21 mouse cellular contexts compared by ENCODE assay signal in the genomic region with DNA sequence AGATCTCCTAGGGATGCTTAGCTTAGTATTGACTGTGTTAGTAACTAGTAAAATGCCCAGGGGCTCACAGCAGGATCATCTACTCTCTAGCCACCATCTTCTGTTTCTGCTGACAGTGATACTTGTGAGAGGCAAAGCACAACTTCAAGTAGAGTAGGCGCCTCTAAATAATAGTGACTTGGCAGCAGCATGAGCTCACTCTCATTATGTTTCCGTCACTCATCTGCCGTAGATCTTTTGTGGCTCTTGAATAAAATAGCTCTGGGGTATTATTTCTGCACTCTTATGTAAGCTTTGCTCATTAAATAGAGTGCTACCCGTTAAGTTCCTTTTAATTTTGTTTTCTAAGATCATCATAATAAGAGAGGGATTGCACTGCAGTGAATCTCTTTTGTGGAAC.
DNase-seq lines count a peak whose midpoint lies in the region; ATAC-seq lines count a peak whose summit lies in the region.
"Had no signal": no experiment of that assay in that cellular context is flagged by ENCODE, and none has a peak within 500 bp of the region (broad histone marks: within the 10 kb centered on the region; RNA-seq: fewer than 3 reads in every experiment).

No protein-coding gene starts in this region.

- H3K4me2 ChIP-seq in midbrain, embryonic 14.5 days (ENCODE audit: low read length): no peak overlapping the region
- no peak overlapping the region for H3K4me2 ChIP-seq in forebrain, embryonic 12.5 days
- no peak overlapping the region for H3K4me2 ChIP-seq in forebrain, embryonic 16.5 days (ENCODE audit: low read length)
- H3K4me2 ChIP-seq: hindbrain, embryonic 12.5 days; intestine, embryonic 15.5 days had no signal

- DNase-seq in frontal cortex, postnatal 36 days (ENCODE audit: low spot score in 2 of 2): no peak
- DNase-seq in midbrain, embryonic 14.5 days: peak; percentile 17
- DNase-seq in midbrain, embryonic 10.5 days (ENCODE audit: low spot score): no peak
- DNase-seq in ovary, adult 18-20 months (ENCODE audit: low spot score): no peak
- DNase-seq: adrenal gland, postnatal 14 days; cerebellum, adult 2 months; cerebellum, postnatal 10 days; heart, adult 18-20 months; heart, postnatal 10 days; heart, postnatal 4 days had no signal

- H3K9me3 ChIP-seq in midbrain, embryonic 14.5 days (ENCODE audit: control insufficient read depth, low read length): no peaks in the 10 kb centered on the region
- H3K9me3 ChIP-seq in midbrain, embryonic 10.5 days (replicated peaks): no peaks in the 10 kb centered on the region
- H3K9me3 ChIP-seq in forebrain, embryonic 12.5 days: no peaks in the 10 kb centered on the region
- no peaks in the 10 kb centered on the region for H3K9me3 ChIP-seq in forebrain, embryonic 16.5 days (ENCODE audit: control insufficient read depth, low read length)
- H3K9me3 ChIP-seq: embryonic facial prominence, embryonic 10.5 days; heart, embryonic 10.5 days; hindbrain, embryonic 12.5 days; intestine, embryonic 15.5 days had no signal

- no peaks in the 10 kb centered on the region for H3K36me3 ChIP-seq in midbrain, embryonic 14.5 days (ENCODE audit: control insufficient read depth, insufficient read depth, low read length)
- H3K36me3 ChIP-seq in midbrain, embryonic 10.5 days: no peaks in the 10 kb centered on the region
- H3K36me3 ChIP-seq in forebrain, embryonic 12.5 days (replicated peaks): no peaks in the 10 kb centered on the region
- no peaks in the 10 kb centered on the region for H3K36me3 ChIP-seq in forebrain, embryonic 16.5 days (ENCODE audit: control insufficient read depth, insufficient read depth)
- H3K36me3 ChIP-seq: embryonic facial prominence, embryonic 10.5 days; heart, embryonic 10.5 days; hindbrain, embryonic 12.5 days; intestine, embryonic 15.5 days had no signal

- ATAC-seq in frontal cortex, adult (ENCODE audit: low TSS enrichment): peak; percentile 52; the same call in 1 of the 2 replicates
- no peak for ATAC-seq in midbrain, embryonic 14.5 days (ENCODE audit: low FRiP score, low TSS enrichment)
- no peak; the same call in 1 of the 2 replicates for ATAC-seq in forebrain, embryonic 12.5 days (ENCODE audit: low FRiP score)
- ATAC-seq in forebrain, embryonic 16.5 days: peak; percentile 78
- ATAC-seq in inflammation-experienced regulatory T-cells, adult 6 months: no peak
- ATAC-seq: activated CD4-positive, CD25-positive, alpha-beta regulatory T cell, adult 4 months; hindbrain, embryonic 16.5 days; intestine, embryonic 15.5 days; Patski had no signal

- WGBS in midbrain, embryonic 14.5 days: 21% methylated on average over 4 of the region's 4 CpGs
- 75% methylated on average over 4 of the region's 4 CpGs for WGBS in midbrain, embryonic 10.5 days
- WGBS in forebrain, embryonic 12.5 days: 21% methylated on average over 4 of the region's 4 CpGs
- WGBS in forebrain, embryonic 16.5 days: 5% methylated on average over 4 of the region's 4 CpGs

- no peaks in the 10 kb centered on the region for H3K4me1 ChIP-seq in midbrain, embryonic 14.5 days (ENCODE audit: control insufficient read depth, insufficient read depth, low read length)
- peaks cover 3% of the 10 kb centered on the region; the same call in 1 of the 2 replicates for H3K4me1 ChIP-seq in midbrain, embryonic 10.5 days
- H3K4me1 ChIP-seq in forebrain, embryonic 12.5 days: peaks cover 9% of the 10 kb centered on the region
- peaks cover 2% of the 10 kb centered on the region; the same call in 1 of the 2 replicates for H3K4me1 ChIP-seq in forebrain, embryonic 16.5 days (replicated peaks; ENCODE audit: control insufficient read depth, insufficient read depth, low read length)
- H3K4me1 ChIP-seq: embryonic facial prominence, embryonic 10.5 days; heart, embryonic 10.5 days; hindbrain, embryonic 12.5 days; intestine, embryonic 15.5 days had no signal

- H3K4me3 ChIP-seq in midbrain, embryonic 14.5 days (replicated peaks; ENCODE audit: low read depth, low read length): no peak overlapping the region
- no peak overlapping the region for H3K4me3 ChIP-seq in midbrain, embryonic 10.5 days
- H3K4me3 ChIP-seq in forebrain, embryonic 12.5 days (replicated peaks): no peak overlapping the region
- H3K4me3 ChIP-seq in forebrain, embryonic 16.5 days (replicated peaks; ENCODE audit: low read length): no peak overlapping the region
- H3K4me3 ChIP-seq: embryonic facial prominence, embryonic 10.5 days; heart, embryonic 10.5 days; hindbrain, embryonic 12.5 days; intestine, embryonic 15.5 days had no signal

- H3K27me3 ChIP-seq in midbrain, embryonic 14.5 days (ENCODE audit: control insufficient read depth, insufficient read depth, low read length): no peaks in the 10 kb centered on the region
- H3K27me3 ChIP-seq in midbrain, embryonic 10.5 days (ENCODE audit: low read depth, poor library complexity, severe bottlenecking): no peaks in the 10 kb centered on the region
- H3K27me3 ChIP-seq in forebrain, embryonic 12.5 days: no peaks in the 10 kb centered on the region
- no peaks in the 10 kb centered on the region for H3K27me3 ChIP-seq in forebrain, embryonic 16.5 days (replicated peaks; ENCODE audit: control insufficient read depth, insufficient read depth, low read length)
- H3K27me3 ChIP-seq: hindbrain, embryonic 12.5 days; intestine, embryonic 15.5 days; Patski had no signal

- H3K9ac ChIP-seq in midbrain, embryonic 14.5 days (replicated peaks; ENCODE audit: low read length): no peak overlapping the region
- H3K9ac ChIP-seq in forebrain, embryonic 12.5 days: no peak overlapping the region
- H3K9ac ChIP-seq in forebrain, embryonic 16.5 days (replicated peaks; ENCODE audit: low read depth, low read length): no peak overlapping the region
- H3K9ac ChIP-seq: hindbrain, embryonic 12.5 days; intestine, embryonic 15.5 days had no signal

- no peak overlapping the region for H3K27ac ChIP-seq in midbrain, embryonic 14.5 days (replicated peaks; ENCODE audit: low read depth, low read length)
- H3K27ac ChIP-seq in midbrain, embryonic 10.5 days (replicated peaks): no peak overlapping the region
- H3K27ac ChIP-seq in forebrain, embryonic 12.5 days: peak overlapping the region; percentile 38; the same call in 1 of the 2 replicates
- H3K27ac ChIP-seq in forebrain, embryonic 16.5 days (ENCODE audit: low read length): no peak overlapping the region
- H3K27ac ChIP-seq: embryonic facial prominence, embryonic 10.5 days; heart, embryonic 10.5 days; hindbrain, embryonic 12.5 days; intestine, embryonic 15.5 days had no signal

Comparison
In these comparisons a context has a peak if more than half of its experiments do, and no peak if none do; other contexts are left out.
1. ATAC-seq: peak in frontal cortex, adult (single experiment) and forebrain, embryonic 16.5 days (single experiment); none in midbrain, embryonic 14.5 days (single experiment), forebrain, embryonic 12.5 days (single experiment) and inflammation-experienced regulatory T-cells, adult 6 months (single experiment).